Mouse (Mus musculus): ENCODE data around the gene Gnb1. TPM values are rescaled to one million over a fixed set of nuclear protein-coding genes. Genes with fewer than 3 reads are reported as not detected.

Gene Gnb1
- polyA plus RNA-seq, 2 experiments = 92.8 to 98.7 TPM

- Histone ChIP-seq H3K4me1 (replicated peaks; ENCODE audit: control insufficient read depth in 2 of 2, insufficient read depth in 2 of 2, low read length in 1 of 2) (no peaks in the 10 kb centered on the region), H3K27ac (no peak overlapping the region), H3K9ac (replicated peaks) (no peak overlapping the region), H3K36me3 (replicated peaks; ENCODE audit: control insufficient read depth, insufficient read depth, low read depth) (no peaks in the 10 kb centered on the region), H3K9me3 (ENCODE audit: control insufficient read depth, low read length) (no peaks in the 10 kb centered on the region), H3K4me3 (ENCODE audit: insufficient read depth in 1 of 2, low read depth in 2 of 2, low read length in 2 of 2) (no peak overlapping the region), H3K27me3 (ENCODE audit: control insufficient read depth, insufficient read depth, low read length) (no peaks in the 10 kb centered on the region; the same call in 1 of the 2 replicates), H3K4me2 (ENCODE audit: low read depth) (no peak overlapping the region)
- 71% methylated on average over 6 of the region's 6 CpGs for WGBS (ENCODE audit: insufficient replicate concordance)
- no peak for ATAC-seq (ENCODE audit: insufficient read depth)
- TF ChIP-seq EP300 (IDR thresholded peaks at IDR 0.05; ENCODE audit: low read depth) (no peak), CTCF (IDR thresholded peaks at IDR 0.05; ENCODE audit: low read depth) (no peak)
- no peak for DNase-seq (ENCODE audit: low read depth in 3 of 3, low spot score in 3 of 3)
Observed at GRCm38 (mm10) chr4:155463611-155464010, 27.6 kb upstream of the Gnb1 start.

GRCm38 (mm10) chr4:155464061-155464460 lies 27.1 kb upstream of the Gnb1 start:
- no peak overlapping the region for H3K27ac ChIP-seq
- no peaks in the 10 kb centered on the region for H3K9me3 ChIP-seq (ENCODE audit: control insufficient read depth, low read length)
- no peak overlapping the region for H3K4me3 ChIP-seq (ENCODE audit: insufficient read depth in 1 of 2, low read depth in 2 of 2, low read length in 2 of 2)
- H3K27me3 ChIP-seq (ENCODE audit: control insufficient read depth, insufficient read depth, low read length) = no peaks in the 10 kb centered on the region; the same call in 1 of the 2 replicates
- no peak overlapping the region for H3K4me2 ChIP-seq (ENCODE audit: low read depth)
- no peak overlapping the region for H3K9ac ChIP-seq (replicated peaks)
- no peak for TF ChIP-seq EP300 (IDR thresholded peaks at IDR 0.05; ENCODE audit: low read depth)
- TF ChIP-seq CTCF (IDR thresholded peaks at IDR 0.05; ENCODE audit: low read depth) = no peak
- 67% methylated on average over 4 of the region's 4 CpGs for WGBS (ENCODE audit: insufficient replicate concordance)
- no peaks in the 10 kb centered on the region for H3K4me1 ChIP-seq (replicated peaks; ENCODE audit: control insufficient read depth in 2 of 2, insufficient read depth in 2 of 2, low read length in 1 of 2)
- ATAC-seq (ENCODE audit: insufficient read depth) (no peak), DNase-seq (ENCODE audit: low read depth in 3 of 3, low spot score in 3 of 3) (no peak)
- no peaks in the 10 kb centered on the region for H3K36me3 ChIP-seq (replicated peaks; ENCODE audit: control insufficient read depth, insufficient read depth, low read depth)

GRCm38 (mm10) chr4:155465607-155466006 lies 25.6 kb upstream of the Gnb1 start:
- Histone ChIP-seq H3K4me2 (ENCODE audit: low read depth) (no peak overlapping the region), H3K27me3 (ENCODE audit: control insufficient read depth, insufficient read depth, low read length) (no peaks in the 10 kb centered on the region; the same call in 1 of the 2 replicates), H3K36me3 (replicated peaks; ENCODE audit: control insufficient read depth, insufficient read depth, low read depth) (no peaks in the 10 kb centered on the region), H3K27ac (no peak overlapping the region), H3K4me3 (ENCODE audit: insufficient read depth in 1 of 2, low read depth in 2 of 2, low read length in 2 of 2) (no peak overlapping the region), H3K4me1 (replicated peaks; ENCODE audit: control insufficient read depth in 2 of 2, insufficient read depth in 2 of 2, low read length in 1 of 2) (no peaks in the 10 kb centered on the region), H3K9me3 (ENCODE audit: control insufficient read depth, low read length) (no peaks in the 10 kb centered on the region), H3K9ac (replicated peaks) (no peak overlapping the region)
- TF ChIP-seq CTCF (IDR thresholded peaks at IDR 0.05; ENCODE audit: low read depth) = no peak
- TF ChIP-seq EP300 (IDR thresholded peaks at IDR 0.05; ENCODE audit: low read depth) = no peak
- ATAC-seq (ENCODE audit: insufficient read depth) (no peak), DNase-seq (ENCODE audit: low read depth in 3 of 3, low spot score in 3 of 3) (no peak)
- 48% methylated on average over 6 of the region's 6 CpGs for WGBS (ENCODE audit: insufficient replicate concordance)

DNA sequence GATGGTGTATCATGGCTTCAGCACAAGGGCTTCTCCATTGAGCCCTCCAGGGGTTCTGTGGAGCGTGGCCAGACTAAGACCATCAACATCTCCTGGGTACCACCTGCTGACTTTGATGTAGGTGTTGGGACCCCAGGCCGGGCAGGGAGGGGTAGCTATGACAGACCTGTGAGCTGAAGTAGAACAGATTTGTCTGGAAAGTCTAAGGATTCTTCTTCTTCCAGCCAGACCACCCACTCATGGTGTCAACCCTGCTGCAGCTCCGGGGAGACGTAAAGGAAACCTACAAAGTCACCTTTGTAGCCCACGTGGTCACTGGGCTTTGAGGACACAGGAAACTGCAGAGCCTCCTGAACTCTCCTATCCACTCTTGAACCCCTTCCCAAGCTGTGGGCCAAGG lies 25.1 kb upstream of the Gnb1 start:
- H3K4me3 ChIP-seq (ENCODE audit: insufficient read depth in 1 of 2, low read depth in 2 of 2, low read length in 2 of 2) = no peak overlapping the region
- H3K9me3 ChIP-seq (ENCODE audit: control insufficient read depth, low read length) = no peaks in the 10 kb centered on the region
- no peak overlapping the region for H3K4me2 ChIP-seq (ENCODE audit: low read depth)
- H3K27ac ChIP-seq = no peak overlapping the region
- H3K36me3 ChIP-seq (replicated peaks; ENCODE audit: control insufficient read depth, insufficient read depth, low read depth) = no peaks in the 10 kb centered on the region
- H3K27me3 ChIP-seq (ENCODE audit: control insufficient read depth, insufficient read depth, low read length) = no peaks in the 10 kb centered on the region; the same call in 1 of the 2 replicates
- no peaks in the 10 kb centered on the region for H3K4me1 ChIP-seq (replicated peaks; ENCODE audit: control insufficient read depth in 2 of 2, insufficient read depth in 2 of 2, low read length in 1 of 2)
- TF ChIP-seq CTCF (IDR thresholded peaks at IDR 0.05; ENCODE audit: low read depth) = no peak
- no peak for TF ChIP-seq EP300 (IDR thresholded peaks at IDR 0.05; ENCODE audit: low read depth)
- H3K9ac ChIP-seq (replicated peaks) = no peak overlapping the region
- no peak for ATAC-seq (ENCODE audit: insufficient read depth)
- no peak for DNase-seq (ENCODE audit: low read depth in 3 of 3, low spot score in 3 of 3)
- 62% methylated on average over 5 of the region's 5 CpGs for WGBS (ENCODE audit: insufficient replicate concordance)

DNA sequence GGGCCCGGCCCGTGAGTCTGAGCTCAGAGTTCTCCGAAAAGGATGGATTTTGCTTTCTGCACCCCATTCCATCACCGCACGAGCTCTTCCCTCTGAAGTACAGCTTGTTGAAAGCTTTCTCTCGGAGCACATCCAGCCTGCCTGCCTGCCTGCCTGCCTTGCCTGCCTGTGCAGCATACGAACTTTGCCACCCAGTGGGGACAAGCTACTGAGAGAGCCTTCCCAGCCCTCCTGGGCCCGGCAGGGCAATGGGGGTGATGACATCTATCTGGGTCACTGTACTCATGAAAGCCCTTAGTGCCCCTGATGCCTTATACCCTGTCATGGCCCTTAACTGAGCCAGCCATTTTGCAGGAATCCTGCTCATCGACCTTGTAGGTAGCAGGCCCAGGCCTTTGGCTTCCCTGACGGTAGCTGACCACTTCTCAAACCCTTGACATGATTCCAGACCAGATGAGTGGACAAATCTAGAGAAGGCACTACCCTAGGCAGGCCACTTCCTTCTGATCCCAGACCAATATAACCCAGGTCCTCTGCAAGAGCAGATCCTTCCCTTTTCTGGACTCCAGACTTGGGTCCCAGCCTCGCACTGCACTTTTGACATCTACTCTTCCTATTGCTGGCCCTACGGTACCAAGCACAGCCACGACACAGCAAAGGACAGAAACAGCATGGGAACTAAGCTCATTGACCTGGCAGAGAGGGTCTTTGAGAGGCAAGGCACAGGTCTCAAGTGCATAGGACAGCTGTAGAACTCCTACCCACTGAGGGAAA lies 23.7 kb upstream of the Gnb1 start:
- H3K4me3 ChIP-seq (ENCODE audit: insufficient read depth in 1 of 2, low read depth in 2 of 2, low read length in 2 of 2) = no peak overlapping the region
- no peak for ATAC-seq (ENCODE audit: insufficient read depth)
- no peaks in the 10 kb centered on the region for H3K9me3 ChIP-seq (ENCODE audit: control insufficient read depth, low read length)
- no peaks in the 10 kb centered on the region for H3K4me1 ChIP-seq (replicated peaks; ENCODE audit: control insufficient read depth in 2 of 2, insufficient read depth in 2 of 2, low read length in 1 of 2)
- DNase-seq (ENCODE audit: low read depth in 3 of 3, low spot score in 3 of 3) = no peak
- no peaks in the 10 kb centered on the region; the same call in 1 of the 2 replicates for H3K27me3 ChIP-seq (ENCODE audit: control insufficient read depth, insufficient read depth, low read length)
- H3K27ac ChIP-seq = no peak overlapping the region
- 59% methylated on average over 13 of the region's 13 CpGs for WGBS (ENCODE audit: insufficient replicate concordance)
- no peak overlapping the region for H3K9ac ChIP-seq (replicated peaks)
- H3K4me2 ChIP-seq (ENCODE audit: low read depth) = no peak overlapping the region
- H3K36me3 ChIP-seq (replicated peaks; ENCODE audit: control insufficient read depth, insufficient read depth, low read depth) = no peaks in the 10 kb centered on the region
- TF ChIP-seq EP300 (IDR thresholded peaks at IDR 0.05; ENCODE audit: low read depth) (no peak), CTCF (IDR thresholded peaks at IDR 0.05; ENCODE audit: low read depth) (no peak)

All from liver, embryonic 14.5 days (tissue).